Mouse (Mus musculus) thymus, postnatal 4 days (tissue): ENCODE measurements around the gene Crebl2.

Experiments used
- DNase-seq: peaks from one replicate; pipeline ENCODE4 v3.0.0; 2021

Gene Crebl2

DNA sequence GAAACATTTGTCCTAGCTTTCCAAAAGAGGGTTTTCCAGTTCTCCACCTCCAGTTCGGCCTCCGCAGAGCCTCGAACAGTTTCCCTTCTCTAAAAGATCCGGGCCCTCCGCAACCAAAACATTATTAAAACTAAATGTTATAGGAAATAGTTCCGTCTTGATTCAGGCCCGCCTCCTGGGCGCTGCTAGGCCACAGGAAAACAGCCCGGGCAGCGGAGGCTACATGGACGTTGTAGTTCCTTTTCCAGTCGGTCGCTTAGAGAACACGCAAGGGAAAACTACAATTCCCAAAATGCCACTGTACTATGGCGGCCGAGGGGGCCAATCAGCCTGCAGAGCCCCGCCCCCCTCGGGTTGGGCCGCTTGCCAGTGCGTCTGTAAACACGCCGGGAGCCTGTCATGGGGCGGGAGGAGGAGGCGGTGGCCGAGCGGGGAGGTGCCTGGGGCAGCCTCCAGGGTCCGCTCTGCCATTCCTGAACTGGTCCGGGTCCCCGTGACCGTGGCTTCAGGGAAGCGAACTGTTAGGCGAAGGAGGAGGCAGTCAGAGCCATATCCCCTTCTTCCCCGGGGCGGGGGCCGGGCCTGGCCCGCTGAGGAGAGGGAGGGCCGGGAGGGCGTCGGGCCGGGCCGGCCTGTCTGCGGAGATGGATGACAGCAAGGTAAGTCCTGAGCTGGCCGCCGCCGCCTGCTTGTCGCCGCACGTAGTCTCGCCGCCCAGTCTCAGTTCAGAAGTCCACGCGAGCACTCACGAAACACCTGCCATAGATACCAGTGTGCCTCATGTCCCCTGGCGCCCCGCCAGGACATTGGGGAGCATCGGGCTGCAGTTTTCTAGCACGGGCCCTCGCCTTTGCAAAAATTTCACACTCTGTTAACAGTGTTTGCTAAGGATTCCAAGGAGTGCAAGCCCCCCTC is at the start of gene Crebl2:
Gene Crebl2 (plus strand): TSS at position 369 of the 915 bp plus-strand sequence.
- peak; percentile 98 for DNase-seq

DNA sequence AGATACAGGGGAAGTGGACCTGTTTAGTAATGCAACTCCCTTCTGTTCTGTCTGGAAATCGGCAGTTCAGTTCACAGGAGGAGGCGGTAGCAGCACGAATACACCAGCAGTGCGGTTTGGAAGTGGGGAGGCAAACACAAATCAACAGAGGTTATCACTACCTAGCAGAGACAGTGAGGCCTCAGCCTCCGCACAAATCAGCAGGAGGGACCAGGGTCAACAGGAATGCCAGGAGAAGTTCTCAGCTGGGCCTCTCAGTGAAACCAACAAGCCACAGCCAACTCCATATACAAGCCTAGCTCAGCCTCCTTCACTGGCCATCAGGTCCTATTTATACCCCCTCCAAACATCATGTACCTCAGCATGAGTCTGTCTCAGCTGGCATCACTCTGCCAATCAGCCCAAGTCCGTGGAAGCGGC is 48.5 kb upstream of the Crebl2 start:
- DNase-seq: no peak

- no peak for DNase-seq
Measured at GRCm38 (mm10) chr6:134782900-134783299, 47.1 kb upstream of the Crebl2 start.

DNA sequence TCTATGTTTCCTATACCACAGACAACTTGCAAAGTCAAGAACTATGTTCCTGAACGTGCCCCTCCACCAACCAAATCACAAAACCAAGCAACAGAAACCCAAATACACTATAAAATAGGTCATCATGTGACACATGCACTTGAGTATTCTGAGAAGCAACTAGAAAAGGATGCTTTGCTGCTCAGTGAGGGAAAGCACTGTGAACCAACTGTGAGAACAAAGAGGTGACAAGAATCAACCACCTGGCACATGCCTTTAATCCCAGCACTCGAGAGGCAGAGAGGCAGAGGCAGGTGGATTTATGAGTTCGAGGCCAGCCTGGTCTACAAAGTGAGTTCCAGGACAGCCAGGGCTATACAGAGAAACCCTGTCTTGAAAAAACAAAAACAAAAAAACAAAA is 43.5 kb upstream of the Crebl2 start:
- peak; percentile 42 for DNase-seq

DNA sequence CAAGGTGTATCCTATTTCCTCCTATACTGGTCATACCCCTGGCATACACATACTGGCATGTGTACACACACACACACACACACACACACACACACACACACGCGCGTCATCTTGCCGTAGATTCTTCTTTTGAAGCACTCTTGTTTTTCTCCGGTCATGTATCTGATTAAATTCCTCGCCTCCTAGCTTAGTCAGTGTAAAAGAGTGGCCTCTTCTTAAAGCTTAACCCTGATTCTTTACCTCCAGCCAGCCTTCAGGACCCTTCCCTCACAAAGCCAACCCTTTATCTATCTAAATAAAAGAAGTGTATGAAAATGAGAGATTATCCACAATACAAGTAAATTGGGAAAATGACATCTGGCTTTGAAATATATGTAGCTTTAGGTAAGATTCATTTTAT is 40.9 kb upstream of the Crebl2 start:
- DNase-seq: no peak

DNA sequence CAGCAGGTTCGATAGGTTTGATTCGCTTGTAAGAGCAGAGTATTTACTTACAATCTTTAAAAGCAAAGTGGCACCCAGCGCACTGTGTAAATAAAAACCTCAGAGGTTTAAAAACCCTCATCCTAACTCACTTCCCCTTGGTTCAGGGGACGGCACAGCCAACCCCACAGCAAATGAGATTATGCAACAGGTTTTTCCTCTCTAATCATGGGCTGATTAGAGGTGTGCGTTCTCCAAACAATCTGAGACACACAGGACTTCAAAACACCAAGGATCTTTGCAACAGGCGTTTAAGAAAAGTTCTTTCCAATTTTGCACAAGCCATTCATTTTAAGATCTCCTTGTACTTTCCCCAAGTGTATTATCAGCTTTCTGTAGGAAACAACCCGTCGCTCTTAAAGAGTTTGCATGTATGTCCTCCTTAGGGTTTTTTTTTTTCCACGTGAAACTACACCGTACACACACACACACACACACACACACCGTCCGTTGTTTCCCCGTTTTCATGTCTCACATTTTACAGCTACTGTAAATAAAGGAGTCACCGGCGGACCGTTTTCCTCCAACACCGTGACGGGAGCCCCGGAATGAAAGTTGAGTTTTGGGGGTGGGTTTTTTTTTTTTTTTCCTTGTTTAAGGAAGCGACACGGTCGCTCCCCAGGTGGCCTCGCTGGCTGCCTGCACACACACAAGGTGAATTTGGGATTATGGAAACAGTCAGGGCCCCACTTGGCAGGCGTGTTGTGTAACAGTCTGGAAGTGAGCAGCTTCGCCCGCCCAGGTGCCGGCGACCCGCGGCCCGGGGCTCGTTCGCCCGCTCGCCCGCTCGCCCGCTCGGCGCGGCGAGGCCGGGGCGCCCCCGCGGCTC is 38.5 kb upstream of the Crebl2 start:
- peak; percentile 65 for DNase-seq

- peak; percentile 80 for DNase-seq
Measured at GRCm38 (mm10) chr6:134792141-134793045, 37.6 kb upstream of the Crebl2 start, which contains the start of gene Dusp16. Gene Dusp16, minus strand, starts transcription at chr6:134792625.

DNA sequence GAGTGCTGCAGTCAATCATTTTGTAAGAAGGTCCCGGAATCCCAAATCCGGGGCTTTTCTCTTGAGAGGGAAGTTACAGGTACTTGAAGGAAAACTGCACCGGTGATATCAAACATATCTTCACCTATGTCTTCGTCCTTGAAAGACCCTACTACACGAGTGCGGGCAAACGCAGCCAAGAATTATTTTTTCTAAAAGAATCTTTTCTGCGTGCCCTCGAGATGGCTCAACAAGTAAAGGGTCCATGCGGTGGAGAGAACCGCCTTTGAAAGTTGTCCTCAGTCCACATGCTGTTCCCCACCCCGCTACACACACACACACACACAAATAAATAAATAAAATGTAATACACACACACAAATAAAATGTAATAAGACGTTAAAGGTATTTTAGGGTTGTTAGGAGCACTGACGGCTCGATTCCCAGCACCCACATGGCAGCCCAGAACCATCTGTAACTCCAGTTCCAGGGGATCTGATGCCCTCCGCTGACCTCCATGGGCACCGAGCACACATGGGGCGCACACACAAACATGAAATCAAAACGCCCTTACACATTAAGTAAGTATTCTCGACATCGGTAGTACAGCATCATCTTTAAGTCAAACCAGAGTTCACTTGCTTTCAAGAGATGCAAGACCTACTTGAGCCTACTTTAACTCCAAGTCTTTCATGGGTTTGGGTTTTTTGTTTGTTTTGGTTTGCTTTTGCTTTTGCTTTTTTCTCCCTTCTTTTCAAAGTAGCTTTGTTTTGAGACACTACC is 36.7 kb upstream of the Crebl2 start:
- no peak for DNase-seq

GRCm38 (mm10) chr6:134793911-134794520 is 35.9 kb upstream of the Crebl2 start:
- peak; percentile 94 for DNase-seq

DNA sequence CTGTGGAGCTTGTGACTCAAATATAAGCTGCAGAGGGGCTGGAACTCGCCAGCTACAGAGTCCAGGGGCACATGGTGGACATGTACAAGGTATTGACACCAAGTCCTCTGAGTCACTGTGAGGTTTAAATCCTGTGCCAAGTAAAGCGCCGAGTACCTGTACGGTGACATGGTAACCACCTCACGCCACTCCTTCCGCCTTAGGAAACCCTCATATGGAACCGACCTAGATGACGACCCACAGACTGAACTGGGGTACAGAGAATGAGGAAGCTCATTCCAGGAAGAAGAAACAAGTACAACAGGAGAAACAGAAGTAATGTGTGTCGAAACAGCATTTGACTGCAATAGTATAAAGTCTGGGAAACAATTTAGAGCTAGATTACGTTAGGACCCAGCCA is 33.7 kb upstream of the Crebl2 start:
- DNase-seq: no peak

- DNase-seq: no peak
Measured at GRCm38 (mm10) chr6:134801483-134801882, 28.5 kb upstream of the Crebl2 start.

DNA sequence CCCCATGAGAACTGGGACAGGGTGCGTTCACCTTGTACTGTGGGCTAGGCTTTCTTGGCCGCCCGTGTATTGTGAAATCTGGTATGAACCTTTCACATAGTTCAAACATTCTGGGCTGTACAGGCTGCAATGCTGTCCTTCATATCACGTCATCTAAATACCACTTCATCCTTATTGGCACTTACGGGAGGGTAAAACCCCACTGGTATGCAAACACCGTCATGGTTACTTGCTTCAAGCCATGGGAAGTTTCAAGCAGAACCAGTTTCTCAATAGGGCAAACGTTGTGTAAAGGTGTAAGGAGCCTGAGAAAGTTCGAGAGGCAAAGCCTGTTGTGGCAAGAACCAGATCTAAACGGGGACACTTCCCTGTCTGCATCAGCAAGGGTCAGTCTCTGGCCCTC is 27.3 kb upstream of the Crebl2 start:
- DNase-seq: no peak

GRCm38 (mm10) chr6:134804736-134805277 is 25.1 kb upstream of the Crebl2 start:
- no peak for DNase-seq

GRCm38 (mm10) chr6:134806130-134806529 is 23.8 kb upstream of the Crebl2 start:
- DNase-seq: no peak

- DNase-seq: no peak
Measured at GRCm38 (mm10) chr6:134807091-134807490, 22.9 kb upstream of the Crebl2 start.

- no peak for DNase-seq
Measured at GRCm38 (mm10) chr6:134807794-134808193, 22.2 kb upstream of the Crebl2 start.

- DNase-seq: no peak
Measured at GRCm38 (mm10) chr6:134813066-134813465, 16.9 kb upstream of the Crebl2 start.

DNA sequence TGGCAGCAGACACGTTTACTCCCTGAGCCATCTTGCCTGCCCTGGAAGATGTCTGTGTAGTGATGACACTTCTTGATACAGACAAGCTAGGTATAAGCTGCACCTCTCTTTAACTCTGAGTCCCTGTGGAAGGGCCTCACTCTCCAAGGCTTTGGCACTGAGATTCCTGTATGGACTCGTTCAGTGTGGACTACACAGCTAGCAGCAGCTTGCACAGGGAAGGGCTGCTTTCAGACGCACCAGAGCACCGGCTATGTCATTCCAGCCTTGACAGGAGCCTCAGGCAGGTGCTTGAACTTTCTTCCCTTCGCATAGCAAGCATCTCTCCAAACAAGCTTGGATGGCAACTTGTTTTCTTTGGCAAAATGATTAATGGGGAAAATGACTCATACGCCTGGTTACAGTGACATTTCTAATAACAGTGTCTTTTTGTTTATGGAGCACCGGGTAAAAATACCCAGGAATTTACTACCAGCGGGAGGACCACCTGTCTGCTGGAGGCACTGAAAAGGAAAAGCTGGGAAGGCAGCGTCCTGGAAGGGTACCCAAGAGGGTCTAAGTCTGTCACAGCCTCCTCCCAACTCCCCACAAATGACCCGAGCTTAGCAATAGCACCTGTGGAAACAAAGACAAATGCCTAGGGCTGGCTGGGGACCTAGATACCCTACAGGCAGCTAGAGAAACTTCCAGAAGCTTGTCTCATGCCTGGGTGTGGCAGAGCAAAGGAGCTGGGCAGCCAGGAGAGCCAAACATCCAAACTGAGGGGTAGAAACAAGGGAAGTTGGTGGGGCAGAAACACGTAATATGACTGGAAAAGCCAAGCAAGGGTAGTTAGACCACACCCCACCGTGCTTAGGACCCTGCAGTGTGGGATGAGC is 12.7 kb upstream of the Crebl2 start:
- no peak for DNase-seq

GRCm38 (mm10) chr6:134819741-134820140 is 10.2 kb upstream of the Crebl2 start:
- no peak for DNase-seq

DNA sequence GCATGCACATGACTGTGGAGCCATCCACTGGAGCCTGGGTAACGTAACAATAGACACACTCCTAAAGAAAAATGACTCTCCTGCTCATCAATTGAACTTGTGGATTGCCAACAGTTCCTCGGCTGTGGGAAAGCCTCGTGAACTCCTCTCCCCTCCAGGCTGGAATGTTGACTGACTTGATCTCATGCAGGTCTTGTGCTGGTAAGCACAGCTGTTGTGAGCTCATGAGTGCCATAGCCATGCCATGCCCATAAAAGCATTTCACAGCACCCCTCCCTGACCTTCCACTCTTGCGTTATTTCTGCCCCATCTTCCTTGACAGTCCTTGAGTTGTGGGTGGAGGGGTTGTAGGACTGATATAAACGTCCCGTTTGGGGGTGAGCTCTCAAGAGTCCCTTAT is 9.5 kb upstream of the Crebl2 start:
- no peak for DNase-seq
